Mouse (Mus musculus) 3134 (cell line): ENCODE measurements around the gene Kctd7.
A peak's percentile ranks its signal among the peaks of the same experiment; 100 is the strongest.

Source experiments
- DNase-seq: peaks from one replicate; pipeline ENCODE4 v3.0.0-alpha.2; 2011; ENCODE audit warnings: low spot score; ENCODE audit not compliant: insufficient read length; ENCODE audit errors: extremely low read depth

Gene Kctd7

GRCm38 (mm10) chr5:130142041-130142440 is 2.6 kb upstream of the Kctd7 start:
- DNase-seq = no peak

GRCm38 (mm10) chr5:130143101-130143500 is 1.6 kb upstream of the Kctd7 start:
- DNase-seq = no peak

GRCm38 (mm10) chr5:130143977-130144333 is 706 bp upstream of the Kctd7 start:
- DNase-seq = no peak

GRCm38 (mm10) chr5:130145961-130146360 is 1.3 kb downstream of the Kctd7 start:
- peak; percentile 63 for DNase-seq

GRCm38 (mm10) chr5:130149726-130150310 is 5.2 kb downstream of the Kctd7 start:
- DNase-seq = no peak

- DNase-seq = no peak
These were observed 9.6 kb downstream of the Kctd7 start for GRCm38 (mm10) chr5:130154286-130154685.

GRCm38 (mm10) chr5:130158545-130158944 is 13.9 kb downstream of the Kctd7 start:
- no peak for DNase-seq

GRCm38 (mm10) chr5:130159761-130160201 is 15.1 kb downstream of the Kctd7 start:
- DNase-seq = peak; percentile 29

- peak; percentile 31 for DNase-seq
These were observed 19.0 kb downstream of the Kctd7 start for GRCm38 (mm10) chr5:130163670-130164069.

GRCm38 (mm10) chr5:130165213-130165612 is 20.6 kb downstream of the Kctd7 start:
- no peak for DNase-seq

GRCm38 (mm10) chr5:130169109-130169508 is 24.4 kb downstream of the Kctd7 start:
- peak; percentile 60 for DNase-seq

- DNase-seq = no peak
These were observed 26.2 kb downstream of the Kctd7 start for GRCm38 (mm10) chr5:130170666-130171422.

- DNase-seq = peak; percentile 94
These were observed 26.8 kb downstream of the Kctd7 start, which contains the start of gene Rabgef1 for GRCm38 (mm10) chr5:130171423-130171954. TSS of gene Rabgef1 (plus strand) at chr5:130171798.

- peak; percentile 75 for DNase-seq
These were observed 27.4 kb downstream of the Kctd7 start for GRCm38 (mm10) chr5:130171956-130172601.

GRCm38 (mm10) chr5:130173012-130173411 is 28.4 kb downstream of the Kctd7 start:
- DNase-seq = no peak

- DNase-seq = no peak
These were observed 33.2 kb downstream of the Kctd7 start for GRCm38 (mm10) chr5:130177871-130178270.

GRCm38 (mm10) chr5:130180362-130180761 is 35.7 kb downstream of the Kctd7 start:
- no peak for DNase-seq

- DNase-seq = no peak
These were observed 37.3 kb downstream of the Kctd7 start for GRCm38 (mm10) chr5:130181740-130182540.

- peak; percentile 30 for DNase-seq
These were observed 37.8 kb downstream of the Kctd7 start for GRCm38 (mm10) chr5:130182541-130182821.

- DNase-seq = no peak
These were observed 39.7 kb downstream of the Kctd7 start for GRCm38 (mm10) chr5:130184193-130184856.
